Mouse (Mus musculus) lung, postnatal 10 days (tissue): Measurements from ENCODE around the gene Daam1.
A peak's percentile ranks its signal among the peaks of the same experiment; 100 is the strongest.

Source experiments
- DNase-seq: peaks from one replicate; pipeline ENCODE4 v3.0.0; 2021

The Daam1 gene

DNA sequence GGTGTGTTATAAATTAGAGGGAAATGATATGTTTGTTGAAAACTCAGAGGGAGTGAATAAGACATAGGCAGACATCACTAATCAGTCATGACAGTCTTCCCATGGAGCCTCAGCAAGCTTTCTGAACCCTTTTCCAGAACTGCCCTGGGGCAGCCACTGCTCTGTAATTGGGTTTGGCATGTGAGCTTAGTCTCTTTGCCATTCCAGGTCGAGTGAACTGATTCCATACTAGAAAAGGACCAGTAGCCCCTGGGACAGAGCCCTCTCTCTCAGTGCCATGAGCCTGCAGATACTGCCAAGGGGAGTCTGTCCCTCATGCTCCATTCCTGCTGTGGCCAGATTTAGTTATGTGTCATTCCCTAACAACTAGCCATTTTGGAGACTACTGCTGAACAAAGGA, 144.7 kb downstream of the Daam1 start:
- DNase-seq, result no peak

DNA sequence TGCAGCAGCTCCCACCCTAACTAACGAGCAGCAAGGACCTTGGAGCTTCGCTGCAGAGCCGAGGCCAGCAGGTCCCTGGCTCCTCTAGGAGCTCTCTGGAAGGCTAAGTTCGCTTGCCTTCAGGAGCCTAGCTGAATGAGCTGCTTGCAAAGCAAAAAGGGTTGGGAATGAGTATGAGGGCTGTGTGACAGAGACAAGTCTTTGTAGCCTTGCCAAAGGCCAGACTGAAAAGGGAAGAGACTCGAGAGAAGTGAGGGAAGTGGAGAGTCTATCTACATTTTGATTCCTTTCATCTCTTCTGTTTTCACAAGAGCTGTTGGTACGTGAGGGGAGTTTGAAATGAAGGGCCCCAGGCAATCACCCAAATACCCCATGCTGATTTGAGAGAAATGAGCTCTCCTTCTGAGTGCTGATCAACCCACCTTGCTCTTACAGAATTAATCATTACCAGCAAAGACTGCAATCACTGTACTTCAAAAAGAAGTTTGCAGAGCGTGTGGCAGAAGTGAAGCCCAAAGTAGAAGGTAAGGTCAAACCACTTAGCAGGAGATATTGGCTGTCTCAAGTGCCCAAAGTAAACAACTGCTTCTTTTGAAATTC, 145.6 kb downstream of the Daam1 start:
- DNase-seq, result peak; percentile 48

DNA sequence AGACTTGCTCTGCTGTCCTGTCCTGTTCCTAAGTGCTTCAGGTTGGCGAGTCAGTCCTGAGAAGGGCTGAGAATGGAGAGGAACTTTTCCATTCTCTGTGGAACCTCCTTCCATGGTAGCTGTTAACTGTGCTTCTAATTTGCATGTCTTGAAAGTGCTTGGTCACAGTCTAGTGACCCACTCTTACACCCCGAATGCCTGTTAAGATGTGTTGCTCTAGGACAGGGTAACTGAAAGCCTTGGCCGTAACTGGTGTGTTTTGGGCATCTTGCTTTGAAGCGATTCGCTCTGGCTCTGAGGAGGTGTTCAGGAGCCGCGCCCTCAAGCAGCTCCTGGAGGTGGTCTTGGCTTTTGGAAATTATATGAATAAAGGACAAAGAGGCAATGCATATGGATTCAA, 146.5 kb downstream of the Daam1 start:
- no peak for DNase-seq

DNA sequence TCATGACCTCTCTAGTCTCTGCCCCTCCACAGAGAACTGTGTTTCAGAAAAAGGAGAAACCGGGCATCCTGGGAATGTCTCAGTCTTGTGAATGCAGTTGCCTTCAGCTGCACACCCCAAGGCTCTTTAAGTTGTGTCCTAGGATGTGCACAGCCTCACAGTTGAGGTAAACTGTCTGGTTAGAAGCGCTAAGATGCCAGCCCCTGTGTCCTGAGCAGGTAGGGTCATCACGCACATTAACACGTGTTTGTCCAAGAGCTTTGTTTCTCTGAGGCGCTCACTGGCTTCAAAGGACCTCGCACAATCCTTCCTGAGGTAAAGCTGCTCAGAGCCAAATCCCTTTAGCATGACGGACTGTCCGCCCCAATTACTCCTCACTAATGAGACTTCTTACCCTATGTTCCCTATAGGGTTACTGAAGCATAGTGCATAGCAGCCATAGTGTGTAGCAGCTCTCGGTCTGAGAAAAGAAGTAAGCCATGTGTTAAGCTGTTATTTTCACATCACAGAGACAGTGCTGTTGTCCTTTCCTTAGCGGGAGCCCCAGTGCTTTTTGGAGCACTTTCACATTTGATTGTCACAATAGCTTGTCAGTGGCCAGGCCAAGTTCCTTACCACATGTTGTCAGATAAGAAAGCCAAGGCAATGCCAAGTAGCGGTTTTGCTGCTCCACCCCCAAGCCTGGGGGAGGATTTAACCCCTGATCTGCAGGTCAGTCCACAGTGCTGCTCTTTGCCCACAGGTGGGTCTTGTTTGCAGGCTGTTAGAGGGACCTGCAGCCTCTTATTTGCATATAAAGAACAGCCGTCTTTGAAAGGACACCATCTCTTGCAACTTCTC, 147.9 kb downstream of the Daam1 start:
- peak; percentile 46 for DNase-seq

DNA sequence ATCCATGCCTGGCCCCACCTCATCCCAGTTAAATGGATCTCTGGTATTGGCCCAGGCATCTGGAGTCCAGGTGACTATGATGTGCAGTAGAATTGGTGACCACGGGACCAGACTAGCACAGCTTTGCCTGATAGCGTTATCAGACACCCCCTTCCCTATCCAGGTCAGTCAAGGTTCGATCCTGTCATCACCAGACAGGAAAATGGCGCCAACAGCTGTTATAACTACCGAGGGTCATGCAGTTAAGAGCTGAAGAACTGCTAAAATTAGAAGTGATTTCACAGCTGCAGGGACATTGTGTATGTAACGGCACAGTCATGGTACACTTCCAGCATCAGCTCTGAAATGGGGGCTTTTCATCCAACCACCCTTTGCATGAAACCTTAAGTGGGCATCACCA, 149.3 kb downstream of the Daam1 start:
- no peak for DNase-seq

DNA sequence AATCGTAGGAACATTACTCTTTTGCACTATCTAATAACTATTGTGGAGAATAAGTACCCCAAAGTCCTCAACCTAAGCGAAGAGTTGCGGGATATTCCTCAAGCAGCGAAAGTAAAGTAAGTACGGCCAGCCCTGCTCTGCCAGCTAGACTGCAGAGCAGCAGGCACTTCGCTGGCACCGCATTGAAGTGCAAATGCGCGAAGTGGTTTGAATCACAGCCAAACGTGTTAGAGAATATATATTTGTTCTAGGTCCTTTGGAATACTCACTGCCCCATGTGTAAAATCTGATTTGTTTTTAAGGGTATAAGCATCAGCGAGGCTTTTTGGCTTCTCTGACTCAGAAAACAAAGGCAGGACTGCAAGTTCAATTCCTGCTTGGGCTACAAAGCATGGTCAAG, 149.9 kb downstream of the Daam1 start:
- DNase-seq, result peak; percentile 43

DNA sequence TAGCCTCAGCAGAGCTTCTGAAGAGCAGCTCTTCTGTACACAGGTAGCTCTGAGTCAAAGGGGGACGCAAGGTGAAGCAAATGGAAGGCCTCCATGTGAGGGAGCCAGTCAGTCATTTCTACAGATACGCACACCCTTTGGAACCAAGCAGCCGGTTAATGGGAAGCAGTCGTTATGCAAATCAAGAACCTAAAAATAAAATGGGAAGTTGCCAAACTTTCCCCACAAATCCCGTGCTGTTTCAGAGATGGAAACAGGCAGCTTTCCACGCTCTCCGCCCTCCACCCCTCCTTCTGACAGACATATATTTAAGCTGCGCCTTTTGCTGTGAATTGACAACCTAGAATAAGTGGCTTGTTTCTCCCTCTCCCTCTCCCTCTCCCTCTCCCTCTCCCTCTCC, 150.4 kb downstream of the Daam1 start:
- no peak for DNase-seq

DNA sequence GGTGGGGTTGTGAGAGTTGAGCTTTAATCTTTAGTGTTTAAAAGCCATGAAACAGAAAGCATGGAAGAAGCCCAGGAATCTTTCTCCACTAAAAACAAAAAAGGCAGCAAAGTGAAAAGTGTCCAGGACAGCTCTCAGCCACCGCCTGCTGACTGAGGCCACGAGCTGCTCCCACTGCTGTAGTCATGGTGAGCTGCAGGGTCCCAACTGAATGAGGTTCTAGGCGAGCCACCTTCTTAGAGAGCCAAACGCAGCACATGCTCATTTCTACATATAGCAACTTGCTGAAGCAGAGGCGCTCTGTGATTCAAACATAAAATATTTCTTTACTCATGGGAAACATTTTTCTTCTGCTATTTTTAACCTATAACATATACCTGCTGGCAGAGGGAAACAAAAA, 150.9 kb downstream of the Daam1 start:
- DNase-seq, result no peak

DNA sequence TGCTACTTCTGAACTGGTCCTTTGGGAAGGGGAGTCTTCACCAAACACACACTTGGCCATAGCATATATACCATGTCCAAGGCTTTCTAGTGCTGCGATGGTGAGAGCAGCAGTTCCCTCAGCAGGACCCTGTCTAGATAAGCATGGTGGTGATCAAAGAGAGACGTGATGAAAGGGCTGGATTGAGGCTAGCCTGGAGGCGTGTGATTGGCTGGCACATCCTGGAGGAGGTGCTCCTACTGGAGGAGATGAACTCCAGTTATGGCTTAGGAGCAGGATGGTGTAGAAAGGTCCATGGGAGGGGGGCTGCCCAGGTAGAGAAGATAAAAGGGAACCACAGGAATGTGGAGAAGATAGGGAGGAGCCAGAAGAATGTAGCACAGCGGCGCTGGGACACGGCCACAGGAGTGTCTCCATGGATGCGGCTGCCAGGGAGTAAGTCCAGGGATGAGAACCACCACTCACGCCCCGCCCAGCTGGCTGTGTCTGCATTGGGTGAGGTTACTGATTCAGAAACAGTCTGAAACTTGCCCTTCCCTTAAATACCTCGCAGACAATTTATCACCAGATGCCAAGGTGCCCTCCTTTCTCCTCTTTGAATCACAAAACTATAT, 152.3 kb downstream of the Daam1 start:
- DNase-seq, result no peak

DNA sequence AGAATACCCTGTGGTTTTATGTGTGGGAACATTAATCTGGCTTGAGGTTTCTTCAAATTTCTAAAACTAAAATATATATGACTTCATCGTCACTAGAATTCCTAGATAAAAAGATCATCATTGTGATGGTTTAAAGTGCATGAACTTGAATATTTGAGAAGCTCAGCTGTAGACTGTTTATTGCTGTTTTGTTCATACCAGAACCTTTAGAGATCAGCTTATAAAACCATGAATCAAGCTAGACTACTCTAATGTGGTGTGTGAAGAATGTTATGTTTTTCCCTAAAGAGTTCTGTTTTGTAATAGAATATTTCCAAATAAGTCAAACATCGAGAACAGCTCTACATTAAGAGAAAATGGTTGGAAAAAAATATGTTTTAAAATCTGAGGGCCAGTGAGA, 156.3 kb downstream of the Daam1 start:
- no peak for DNase-seq

DNA sequence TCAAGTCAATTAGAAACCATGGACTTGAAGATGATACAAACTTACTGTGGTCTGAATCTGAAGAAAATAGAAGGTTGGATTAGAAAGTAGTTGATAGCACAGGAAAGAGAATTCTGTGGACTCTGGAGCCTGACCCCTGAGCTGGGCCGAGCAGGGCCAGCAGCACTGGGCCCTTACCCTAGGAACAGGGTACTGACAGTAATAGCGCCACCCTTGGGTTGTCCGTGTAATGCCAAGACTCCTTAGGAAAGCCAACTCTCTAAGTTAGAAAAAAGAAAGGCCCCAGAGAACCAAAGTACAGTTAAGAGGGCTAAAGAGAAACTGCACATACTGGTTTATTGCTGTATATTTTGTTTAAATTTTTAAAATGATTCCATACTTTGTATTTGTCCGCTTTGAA, 157.0 kb downstream of the Daam1 start:
- no peak for DNase-seq

DNA sequence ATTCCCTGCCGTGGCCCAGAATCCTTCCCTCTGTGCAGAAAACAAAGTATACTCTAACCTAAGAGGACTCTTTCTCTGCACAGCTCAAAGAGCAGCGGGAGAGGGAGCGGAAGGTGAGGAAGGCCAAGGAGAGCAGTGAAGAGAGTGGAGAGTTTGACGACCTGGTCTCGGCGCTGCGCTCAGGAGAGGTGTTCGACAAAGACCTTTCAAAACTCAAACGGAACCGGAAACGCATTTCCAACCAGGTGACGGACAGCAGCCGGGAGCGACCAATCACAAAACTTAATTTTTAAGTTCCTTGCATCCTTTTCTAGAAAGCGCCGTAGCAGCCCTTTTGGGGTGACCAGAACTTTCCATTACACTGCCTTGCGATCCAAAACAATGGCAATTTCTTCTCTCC, 158.7 kb downstream of the Daam1 start:
- DNase-seq, result no peak

DNA sequence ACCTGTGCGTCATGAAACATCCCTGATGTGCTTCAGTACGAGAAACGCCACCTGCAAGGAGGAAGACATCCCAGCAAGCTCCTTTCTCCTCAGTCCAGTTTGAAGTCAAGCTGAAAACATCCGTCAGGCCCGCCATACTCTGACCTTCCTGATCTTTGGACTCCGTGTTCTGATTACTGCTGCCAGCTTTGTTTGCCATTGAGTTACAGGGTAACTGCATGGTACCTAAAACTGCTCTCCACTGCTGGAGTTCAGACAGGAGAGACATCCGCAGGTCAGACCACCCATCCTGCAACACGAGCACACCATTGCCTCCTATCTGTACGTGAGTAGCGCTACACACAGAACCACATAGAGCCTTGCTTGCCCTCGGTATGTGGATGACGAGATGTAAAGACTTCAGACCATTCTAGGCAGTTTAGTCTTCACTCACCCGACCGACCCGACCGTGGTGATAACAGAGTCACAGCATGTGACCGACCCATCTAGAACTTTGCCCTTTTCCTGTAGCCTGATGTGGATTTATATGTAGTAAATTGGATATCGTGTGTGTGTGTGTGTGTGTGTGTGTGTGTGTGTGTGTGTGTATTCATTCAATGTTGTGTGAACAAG, 161.8 kb downstream of the Daam1 start:
- DNase-seq, result no peak

DNA sequence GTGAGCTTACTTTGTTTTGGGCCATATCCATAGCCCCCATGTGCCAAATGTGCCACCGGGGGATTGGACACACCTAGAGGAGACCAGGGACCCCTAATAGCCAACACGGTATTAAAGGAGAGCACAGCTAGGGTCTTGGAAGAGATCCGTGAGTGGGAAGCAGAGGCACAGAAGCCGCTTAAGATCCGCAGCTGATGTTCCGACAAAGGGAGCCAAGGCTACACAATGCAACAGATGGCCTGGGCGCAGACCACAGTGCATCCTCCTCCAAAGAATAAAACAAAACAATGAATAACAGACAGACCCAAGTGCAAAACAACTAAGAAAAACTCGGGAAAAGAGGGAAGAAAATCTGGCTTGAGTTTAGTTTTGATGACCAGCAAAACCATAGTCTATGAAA, 165.0 kb downstream of the Daam1 start:
- no peak for DNase-seq

DNA sequence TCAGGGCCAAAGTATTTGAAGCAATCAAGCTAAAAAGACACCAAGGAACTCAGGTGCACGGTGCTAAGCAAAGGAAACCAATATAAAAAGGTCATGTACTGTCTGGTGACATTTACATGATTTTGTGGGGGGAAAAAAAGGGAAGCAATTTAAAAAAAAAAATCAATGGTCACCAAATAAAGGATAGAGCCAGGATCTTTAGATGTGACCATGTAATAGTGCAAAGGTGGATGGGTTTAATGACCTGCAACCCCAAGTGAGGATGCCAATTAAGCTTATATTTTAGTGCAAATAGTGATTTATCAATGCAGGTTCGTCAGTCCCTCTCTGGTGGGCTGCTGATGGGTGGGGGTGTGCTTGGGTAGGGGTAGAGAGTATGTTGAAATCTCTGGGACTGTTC, 166.0 kb downstream of the Daam1 start:
- no peak for DNase-seq

DNA sequence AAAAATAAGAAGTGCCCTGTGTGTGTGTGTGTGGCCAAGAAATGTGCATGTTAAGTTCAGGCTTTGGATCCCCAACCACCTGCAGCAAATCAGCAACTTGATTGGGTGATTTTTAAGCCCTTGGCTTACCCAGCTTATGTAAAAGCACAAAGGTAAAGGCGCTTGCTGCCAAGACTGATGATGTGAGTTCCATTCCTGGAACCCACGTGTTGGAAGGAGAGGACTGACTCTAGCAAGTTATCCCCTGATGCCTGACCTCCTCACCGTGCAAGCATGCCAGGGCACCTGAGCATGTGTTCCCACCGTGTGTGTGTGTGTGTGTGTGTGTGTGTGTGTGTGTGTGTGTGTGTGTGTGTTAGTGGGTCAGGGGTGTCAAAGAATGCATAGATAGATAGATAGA, 166.5 kb downstream of the Daam1 start:
- no peak for DNase-seq

DNA sequence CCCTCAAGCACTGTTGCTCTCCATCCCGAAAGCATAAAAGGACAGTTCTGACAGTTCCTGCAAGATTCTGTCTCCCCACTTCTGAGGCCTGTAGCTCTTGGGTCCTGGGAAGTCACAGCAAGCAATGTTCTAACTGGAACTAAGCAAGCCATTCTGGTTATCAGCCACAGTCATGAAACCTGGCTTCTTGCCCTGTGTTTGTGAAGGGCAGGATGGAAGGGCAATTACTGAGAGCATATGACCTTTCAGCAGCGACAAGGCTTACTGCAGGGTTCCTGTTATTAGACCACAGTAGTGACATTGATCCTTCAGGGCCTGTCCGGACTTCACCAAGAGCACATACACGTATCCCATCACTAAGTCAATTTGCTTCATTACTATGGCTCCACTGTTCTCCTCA, 167.8 kb downstream of the Daam1 start:
- peak; percentile 76 for DNase-seq

DNA sequence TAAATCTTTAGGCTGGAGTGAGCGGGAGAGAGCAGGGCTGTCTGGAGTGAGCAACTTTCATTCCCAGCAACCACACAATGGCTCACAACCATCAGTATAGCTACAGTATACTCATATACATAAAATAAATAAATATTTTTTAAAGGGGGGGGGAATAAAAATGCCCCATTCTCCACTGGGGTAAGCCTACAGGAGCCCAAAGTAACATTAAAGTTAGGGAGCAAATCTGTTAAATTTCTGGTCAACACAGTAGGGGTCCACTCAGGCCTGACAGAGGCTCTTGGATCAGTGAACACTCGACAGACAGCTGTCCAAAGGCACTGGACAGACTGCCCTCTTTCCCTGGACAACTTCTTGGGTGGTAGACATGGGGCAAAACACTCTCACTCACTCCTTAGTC, 168.8 kb downstream of the Daam1 start:
- DNase-seq, result no peak

DNA sequence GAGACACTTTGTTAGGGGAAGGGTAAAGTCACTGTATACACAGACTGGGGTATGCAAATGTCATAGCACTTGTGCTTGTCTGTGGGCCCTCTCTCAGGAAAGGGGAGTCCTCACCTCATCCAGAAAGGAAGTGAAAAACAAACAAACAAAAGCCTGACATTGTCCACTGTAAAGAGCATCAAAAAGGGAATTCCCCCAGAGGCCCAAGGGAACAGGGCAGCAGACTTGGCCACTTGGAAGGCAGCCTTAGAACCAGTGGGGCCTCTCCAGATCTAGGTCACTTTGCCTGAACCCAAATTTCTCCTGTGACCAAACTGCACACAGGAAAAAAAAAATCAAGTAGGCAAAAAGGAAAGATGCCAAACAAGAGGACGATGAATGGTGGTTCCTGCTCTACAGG, 170.9 kb downstream of the Daam1 start:
- no peak for DNase-seq

DNA sequence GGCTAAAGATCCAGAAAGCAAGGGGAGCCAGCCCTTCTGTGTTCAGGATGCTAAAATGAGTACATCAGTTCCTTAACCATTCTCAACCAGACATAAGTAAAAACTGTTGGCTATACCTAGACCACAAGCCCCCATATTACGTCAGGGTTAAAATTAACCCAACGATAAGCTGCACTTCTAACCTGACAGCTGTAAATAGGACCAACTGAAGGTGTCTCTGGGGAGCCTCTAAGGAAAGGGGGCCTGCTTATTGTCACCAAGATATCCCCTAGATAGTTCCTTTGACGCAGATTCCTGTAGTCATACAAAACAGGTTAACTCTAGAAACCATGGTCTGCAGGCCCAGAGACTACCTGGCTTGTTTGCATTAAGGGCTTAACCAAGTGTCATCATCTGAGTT, 174.4 kb downstream of the Daam1 start:
- no peak for DNase-seq

DNA sequence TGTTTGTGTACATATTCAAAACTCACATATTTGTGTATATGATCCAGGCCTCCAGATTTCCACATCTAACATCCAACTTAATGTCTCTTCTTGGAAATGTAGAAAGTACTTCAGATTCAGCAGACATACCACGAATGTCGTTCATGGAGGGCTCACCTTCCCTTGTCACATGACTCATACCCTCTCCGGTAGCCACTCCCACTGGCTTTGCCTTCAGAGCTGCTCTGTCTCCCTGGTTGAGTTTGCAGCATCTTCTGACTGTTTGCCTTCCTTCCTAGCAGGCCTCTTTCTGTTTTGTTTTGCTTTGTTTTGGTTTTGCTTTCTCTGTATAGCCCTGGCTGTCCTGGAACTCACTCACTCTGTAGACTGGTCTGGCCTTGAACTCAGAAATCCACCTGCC, 176.8 kb downstream of the Daam1 start:
- DNase-seq, result no peak

DNA sequence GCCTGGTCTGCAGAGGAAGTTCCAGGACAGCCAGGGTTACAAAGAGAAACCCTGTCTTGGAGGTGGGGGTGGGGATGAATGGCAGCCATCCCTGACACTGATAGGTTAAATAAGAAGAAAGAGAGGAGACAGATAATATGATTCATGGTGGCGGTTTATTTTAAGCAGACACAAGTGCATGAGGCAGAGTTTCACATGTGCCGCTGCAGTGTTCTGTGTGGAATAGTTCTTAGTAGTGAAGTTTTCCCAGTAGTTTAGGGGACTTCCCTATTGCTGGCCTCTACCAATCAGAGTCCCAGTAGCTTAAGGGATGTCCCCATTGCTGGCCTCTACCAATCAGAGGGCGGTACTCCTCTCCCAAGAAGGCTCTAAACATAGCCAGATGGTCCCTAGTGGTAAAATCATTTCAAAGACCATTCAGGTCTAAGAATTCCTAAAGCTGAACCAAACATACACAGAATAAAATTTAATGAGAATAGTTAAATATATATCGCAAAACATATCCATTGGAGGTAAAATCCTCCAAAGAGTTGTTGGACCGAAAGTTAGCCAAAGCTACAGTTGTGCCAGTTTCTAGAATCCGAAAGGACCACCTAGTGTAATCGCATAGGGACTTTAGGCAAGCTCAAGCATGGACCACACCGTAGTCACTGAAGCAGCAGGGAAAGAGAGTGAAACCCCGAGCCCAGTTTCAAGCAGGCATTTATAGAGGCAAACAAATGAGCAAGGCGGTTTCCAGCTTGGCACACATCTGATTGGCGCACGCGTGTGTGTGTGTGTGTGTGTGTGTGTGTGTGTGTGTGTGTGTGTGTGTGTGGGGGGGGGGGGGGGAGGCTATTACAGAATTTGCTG, 178.4 kb downstream of the Daam1 start:
- no peak for DNase-seq

DNA sequence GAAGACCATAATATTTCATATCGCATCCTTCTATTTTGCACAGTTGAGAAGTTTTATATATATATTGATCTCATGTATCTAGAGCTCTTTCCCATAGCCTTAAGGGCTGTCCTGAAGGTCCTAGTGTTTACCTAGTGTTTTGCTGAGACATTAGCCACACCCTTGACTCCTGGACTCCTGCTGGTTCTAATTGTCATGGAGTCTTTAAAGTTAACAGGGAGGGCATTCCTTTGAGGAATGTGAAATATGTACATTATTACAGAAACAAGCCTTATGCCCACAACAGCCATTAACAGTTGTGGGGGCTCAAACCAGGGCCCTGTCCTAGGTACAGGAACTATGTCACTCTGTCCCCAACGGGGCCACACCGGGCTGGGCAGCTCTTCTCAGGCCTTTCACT, 180.5 kb downstream of the Daam1 start:
- no peak for DNase-seq
